Mouse (Mus musculus): ENCODE results near the gene Naga. TPM values are rescaled to one million over a fixed set of nuclear protein-coding genes. Genes with fewer than 3 reads are reported as not detected.
A peak's percentile ranks its signal among the peaks of the same experiment; 100 is the strongest.

The Naga gene
- polyA plus RNA-seq, 1 experiment from 2014 or later, result 29.6 TPM

- H3K4me3 ChIP-seq (ENCODE audit: low read depth, low read length), result no peak overlapping the region
- 89% methylated on average over 2 of the region's 2 CpGs for WGBS
- H3K36me3 ChIP-seq (ENCODE audit: control insufficient read depth, insufficient read depth, low read length), result peaks cover 37% of the 10 kb centered on the region
- H3K9ac ChIP-seq (ENCODE audit: low read length), result no peak overlapping the region
- no peak overlapping the region for H3K4me2 ChIP-seq (ENCODE audit: low read length)
- H3K9me3 ChIP-seq (replicated peaks; ENCODE audit: control insufficient read depth, low read length), result no peaks in the 10 kb centered on the region
- H3K27me3 ChIP-seq (replicated peaks; ENCODE audit: control insufficient read depth, insufficient read depth, low read length), result no peaks in the 10 kb centered on the region
- H3K4me1 ChIP-seq (ENCODE audit: control insufficient read depth, insufficient read depth, low read length), result peaks cover 16% of the 10 kb centered on the region
- H3K27ac ChIP-seq (ENCODE audit: low read depth, low read length), result no peak overlapping the region
- DNase-seq (ENCODE audit: low spot score) (no peak), ATAC-seq (no peak)
These were observed 10.2 kb upstream of the Naga start for GRCm38 (mm10) chr15:82348999-82349341.

GRCm38 (mm10) chr15:82348258-82348998, 9.7 kb upstream of the Naga start:
- Histone ChIP-seq H3K36me3 (ENCODE audit: control insufficient read depth, insufficient read depth, low read length) (peaks cover 37% of the 10 kb centered on the region), H3K4me2 (ENCODE audit: low read length) (no peak overlapping the region), H3K27me3 (replicated peaks; ENCODE audit: control insufficient read depth, insufficient read depth, low read length) (no peaks in the 10 kb centered on the region), H3K4me1 (ENCODE audit: control insufficient read depth, insufficient read depth, low read length) (peaks cover 15% of the 10 kb centered on the region), H3K4me3 (ENCODE audit: low read depth, low read length) (no peak overlapping the region), H3K9ac (ENCODE audit: low read length) (no peak overlapping the region), H3K27ac (ENCODE audit: low read depth, low read length) (no peak overlapping the region), H3K9me3 (replicated peaks; ENCODE audit: control insufficient read depth, low read length) (no peaks in the 10 kb centered on the region)
- DNase-seq (ENCODE audit: low spot score) (no peak), ATAC-seq (no peak)
- 86% methylated on average over 8 of the region's 8 CpGs for WGBS

- no peak for ATAC-seq
- H3K36me3 ChIP-seq (ENCODE audit: control insufficient read depth, insufficient read depth, low read length), result peaks cover 37% of the 10 kb centered on the region
- no peaks in the 10 kb centered on the region for H3K9me3 ChIP-seq (replicated peaks; ENCODE audit: control insufficient read depth, low read length)
- no peaks in the 10 kb centered on the region for H3K27me3 ChIP-seq (replicated peaks; ENCODE audit: control insufficient read depth, insufficient read depth, low read length)
- no peak for DNase-seq (ENCODE audit: low spot score)
- H3K27ac ChIP-seq (ENCODE audit: low read depth, low read length), result no peak overlapping the region
- H3K4me1 ChIP-seq (ENCODE audit: control insufficient read depth, insufficient read depth, low read length), result peaks cover 10% of the 10 kb centered on the region
- H3K9ac ChIP-seq (ENCODE audit: low read length), result no peak overlapping the region
- H3K4me3 ChIP-seq (ENCODE audit: low read depth, low read length), result no peak overlapping the region
- H3K4me2 ChIP-seq (ENCODE audit: low read length), result no peak overlapping the region
- WGBS, result 92% methylated on average over 12 of the region's 12 CpGs
These were observed 9.1 kb upstream of the Naga start for GRCm38 (mm10) chr15:82347852-82348251.

- H3K36me3 ChIP-seq (ENCODE audit: control insufficient read depth, insufficient read depth, low read length), result peaks cover 37% of the 10 kb centered on the region
- 87% methylated on average over 4 of the region's 4 CpGs for WGBS
- peak overlapping the region; percentile 89 for H3K4me2 ChIP-seq (ENCODE audit: low read length)
- H3K4me3 ChIP-seq (ENCODE audit: low read depth, low read length), result peak overlapping the region; percentile 49
- no peak overlapping the region for H3K27ac ChIP-seq (ENCODE audit: low read depth, low read length)
- no peaks in the 10 kb centered on the region for H3K9me3 ChIP-seq (replicated peaks; ENCODE audit: control insufficient read depth, low read length)
- no peak overlapping the region; the same call in 1 of the 2 replicates for H3K9ac ChIP-seq (ENCODE audit: low read length)
- no peaks in the 10 kb centered on the region for H3K27me3 ChIP-seq (replicated peaks; ENCODE audit: control insufficient read depth, insufficient read depth, low read length)
- ATAC-seq (no peak), DNase-seq (ENCODE audit: low spot score) (no peak)
- H3K4me1 ChIP-seq (ENCODE audit: control insufficient read depth, insufficient read depth, low read length), result peaks cover 8% of the 10 kb centered on the region
These were observed 8.6 kb upstream of the Naga start for GRCm38 (mm10) chr15:82347303-82347676.

GRCm38 (mm10) chr15:82346580-82347302, 8.0 kb upstream of the Naga start:
- H3K9ac ChIP-seq (ENCODE audit: low read length), result peak overlapping the region; percentile 66
- peaks cover 37% of the 10 kb centered on the region for H3K36me3 ChIP-seq (ENCODE audit: control insufficient read depth, insufficient read depth, low read length)
- peak overlapping the region; percentile 82; the same call in 1 of the 2 replicates for H3K27ac ChIP-seq (ENCODE audit: low read depth, low read length)
- peak; percentile 14; the same call in 1 of the 2 replicates for ATAC-seq
- DNase-seq (ENCODE audit: low spot score), result no peak
- peaks cover 8% of the 10 kb centered on the region for H3K4me1 ChIP-seq (ENCODE audit: control insufficient read depth, insufficient read depth, low read length)
- WGBS, result 67% methylated on average over 14 of the region's 14 CpGs
- peak overlapping the region; percentile 89 for H3K4me2 ChIP-seq (ENCODE audit: low read length)
- no peaks in the 10 kb centered on the region for H3K9me3 ChIP-seq (replicated peaks; ENCODE audit: control insufficient read depth, low read length)
- H3K27me3 ChIP-seq (replicated peaks; ENCODE audit: control insufficient read depth, insufficient read depth, low read length), result no peaks in the 10 kb centered on the region
- peak overlapping the region; percentile 49 for H3K4me3 ChIP-seq (ENCODE audit: low read depth, low read length)

- Histone ChIP-seq H3K36me3 (ENCODE audit: control insufficient read depth, insufficient read depth, low read length) (peaks cover 34% of the 10 kb centered on the region), H3K9me3 (replicated peaks; ENCODE audit: control insufficient read depth, low read length) (no peaks in the 10 kb centered on the region), H3K27me3 (replicated peaks; ENCODE audit: control insufficient read depth, insufficient read depth, low read length) (peaks cover 2% of the 10 kb centered on the region), H3K4me3 (ENCODE audit: low read depth, low read length) (peak overlapping the region; percentile 49), H3K4me2 (ENCODE audit: low read length) (peak overlapping the region; percentile 89), H3K27ac (ENCODE audit: low read depth, low read length) (peak overlapping the region; percentile 82), H3K4me1 (ENCODE audit: control insufficient read depth, insufficient read depth, low read length) (peaks cover 11% of the 10 kb centered on the region), H3K9ac (ENCODE audit: low read length) (peak overlapping the region; percentile 66)
- peak; percentile 99 for DNase-seq (ENCODE audit: low spot score)
- 1% methylated on average over 51 of the region's 51 CpGs for WGBS
- ATAC-seq, result peak; percentile 98
These were observed 7.2 kb upstream of the Naga start for GRCm38 (mm10) chr15:82345820-82346470.

GRCm38 (mm10) chr15:82344971-82345370, 6.2 kb upstream of the Naga start:
- ATAC-seq, result no peak
- 89% methylated on average over 6 of the region's 6 CpGs for WGBS
- Histone ChIP-seq H3K9me3 (replicated peaks; ENCODE audit: control insufficient read depth, low read length) (no peaks in the 10 kb centered on the region), H3K27ac (ENCODE audit: low read depth, low read length) (no peak overlapping the region), H3K4me1 (ENCODE audit: control insufficient read depth, insufficient read depth, low read length) (peaks cover 11% of the 10 kb centered on the region), H3K4me2 (ENCODE audit: low read length) (no peak overlapping the region), H3K27me3 (replicated peaks; ENCODE audit: control insufficient read depth, insufficient read depth, low read length) (peaks cover 12% of the 10 kb centered on the region), H3K9ac (ENCODE audit: low read length) (no peak overlapping the region), H3K36me3 (ENCODE audit: control insufficient read depth, insufficient read depth, low read length) (peaks cover 24% of the 10 kb centered on the region), H3K4me3 (ENCODE audit: low read depth, low read length) (no peak overlapping the region)
- no peak for DNase-seq (ENCODE audit: low spot score)

- Histone ChIP-seq H3K4me1 (ENCODE audit: control insufficient read depth, insufficient read depth, low read length) (peaks cover 11% of the 10 kb centered on the region), H3K4me3 (ENCODE audit: low read depth, low read length) (no peak overlapping the region), H3K36me3 (ENCODE audit: control insufficient read depth, insufficient read depth, low read length) (peaks cover 10% of the 10 kb centered on the region), H3K27me3 (replicated peaks; ENCODE audit: control insufficient read depth, insufficient read depth, low read length) (peaks cover 17% of the 10 kb centered on the region), H3K4me2 (ENCODE audit: low read length) (no peak overlapping the region), H3K9ac (ENCODE audit: low read length) (no peak overlapping the region), H3K27ac (ENCODE audit: low read depth, low read length) (no peak overlapping the region), H3K9me3 (replicated peaks; ENCODE audit: control insufficient read depth, low read length) (no peaks in the 10 kb centered on the region)
- WGBS, result 93% methylated on average over 27 of the region's 27 CpGs
- ATAC-seq (no peak), DNase-seq (ENCODE audit: low spot score) (no peak)
These were observed 4.9 kb upstream of the Naga start for GRCm38 (mm10) chr15:82343368-82344287.

Data from forebrain, embryonic 14.5 days (tissue).